Mouse (Mus musculus) brown adipose tissue, adult 24 weeks (tissue): ENCODE measurements around the gene Vmn1r21. TPM values are rescaled to one million over a fixed set of nuclear protein-coding genes. Genes with fewer than 3 reads are reported as not detected.

Experiments used
- H3K27ac ChIP-seq: fragments of 200-500 bp; replicated peaks from 2 replicates; pipeline ENCODE4 v1.5.1; 2012; ENCODE audit warnings: low read depth, mild to moderate bottlenecking, low read length
- H3K4me1 ChIP-seq: fragments of 200-500 bp; 2 replicates; pipeline ENCODE4 v1.6.1; 2012; ENCODE audit warnings: low read length, mixed read lengths; ENCODE audit not compliant: control insufficient read depth, insufficient read depth, insufficient read length
- H3K4me3 ChIP-seq: fragments of 200-500 bp; 2 replicates; pipeline ENCODE4 v1.5.1; 2012; ENCODE audit warnings: low read depth, mild to moderate bottlenecking, low read length, moderate library complexity; ENCODE audit not compliant: insufficient read depth
- polyA plus RNA-seq: library from polyadenylated mRNA; stranded (reverse); fragments of >200 nt; gene quantifications from 2 replicates; pipeline ENCODE4 v1.2.4, GENCODE M21; 2012; ENCODE audit not compliant: missing spikeins, insufficient read depth, insufficient read length

The Vmn1r21 gene
- polyA plus RNA-seq, 1 experiment = not detected

GRCm38 (mm10) chr6:57798986-57799385, 51.2 kb downstream of the Vmn1r21 start:
- H3K4me3 ChIP-seq = no peak overlapping the region
- H3K27ac ChIP-seq = no peak overlapping the region
- H3K4me1 ChIP-seq = no peaks in the 10 kb centered on the region

GRCm38 (mm10) chr6:57796853-57797423, 53.2 kb downstream of the Vmn1r21 start:
- Histone ChIP-seq H3K4me3 (no peak overlapping the region), H3K4me1 (no peaks in the 10 kb centered on the region), H3K27ac (no peak overlapping the region)

DNA sequence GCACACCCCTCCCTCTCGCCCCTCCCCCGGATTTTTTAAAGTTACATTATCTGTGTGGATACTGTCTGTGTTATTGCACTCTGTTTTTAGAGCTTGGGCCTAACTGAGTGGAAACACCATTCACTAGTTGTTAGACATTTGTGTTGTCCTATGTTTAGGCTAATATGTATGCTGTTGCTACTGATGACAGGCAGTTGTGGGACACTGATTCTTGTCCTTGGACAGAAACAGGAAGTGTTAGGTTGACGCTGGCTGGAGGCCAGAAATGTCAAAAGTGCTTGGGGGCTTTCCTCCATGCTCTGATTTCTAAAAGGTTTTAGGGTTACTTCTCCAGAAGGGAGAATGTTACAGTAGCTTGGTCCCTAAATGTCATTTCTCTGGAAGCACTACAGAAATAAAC, 54.3 kb downstream of the Vmn1r21 start:
- H3K4me1 ChIP-seq = no peaks in the 10 kb centered on the region
- no peak overlapping the region for H3K27ac ChIP-seq
- H3K4me3 ChIP-seq = no peak overlapping the region

Other genes with a start within 250 kb of the Vmn1r21 start
- gene Pyurf, start 158.3 kb downstream of the Vmn1r21 start, polyA plus RNA-seq = 55.3 and 70.3 TPM in 2 replicates
- gene Lancl2, start 147.8 kb downstream of the Vmn1r21 start, polyA plus RNA-seq = 13.5 and 13.6 TPM in 2 replicates
- gene Vopp1, start 25.2 kb downstream of the Vmn1r21 start, polyA plus RNA-seq = 3.6 and 5.4 TPM in 2 replicates
- not detected in 2 replicates for gene Vmn1r22, start 57.7 kb upstream of the Vmn1r21 start, polyA plus RNA-seq
- gene Vmn1r23, start 76.5 kb upstream of the Vmn1r21 start, polyA plus RNA-seq = not detected in 2 replicates
- not detected in 2 replicates for gene Vmn1r24, start 111.2 kb upstream of the Vmn1r21 start, polyA plus RNA-seq
- gene Vmn1r25, start 130.5 kb upstream of the Vmn1r21 start, polyA plus RNA-seq = not detected in 2 replicates
- gene Vmn1r26, start 164.8 kb upstream of the Vmn1r21 start, polyA plus RNA-seq = not detected in 2 replicates